Mouse (Mus musculus): ENCODE measurements around the gene Ip6k2.

GRCm38 (mm10) chr9:108845390-108845789 is 61.8 kb downstream of the Ip6k2 start:
- TF ChIP-seq CTCF (conservative IDR thresholded peaks at IDR 0.05; ENCODE audit: low read length), result no peak
- no peak for TF ChIP-seq NANOG (IDR thresholded peaks at IDR 0.05; ENCODE audit: borderline replicate concordance, low read length)
- no peak for TF ChIP-seq POU5F1 (IDR thresholded peaks at IDR 0.05; ENCODE audit: borderline replicate concordance, low read length)
